Mouse (Mus musculus) gastrocnemius, adult 2 months (tissue): Measurements from ENCODE around the gene Acot2. TPM values are rescaled to one million over a fixed set of nuclear protein-coding genes. Genes with fewer than 3 reads are reported as not detected.
A peak's percentile ranks its signal among the peaks of the same experiment; 100 is the strongest.
"Not testable (repeated sequence)": the region's sequence is repeated elsewhere in the genome, so short reads cannot be mapped to it uniquely, and the experiment has no call there.

ENCODE experiments used
- DNase-seq: peaks from one replicate; pipeline ENCODE4 v3.0.0; 2022
- H3K27ac ChIP-seq: fragments of 200-600 bp; 2 replicates; pipeline ENCODE4 v1.8.1; 2022; ENCODE audit warnings: mild to moderate bottlenecking
- H3K4me3 ChIP-seq: fragments of 200-600 bp; 2 replicates; pipeline ENCODE4 v1.8.1; 2022; ENCODE audit warnings: mild to moderate bottlenecking, moderate library complexity
- CTCF ChIP-seq: fragments of 200-600 bp; IDR thresholded peaks from 2 replicates; pipeline ENCODE4 v1.8.1; 2022; ENCODE audit warnings: antibody characterized with exemption, mild to moderate bottlenecking, moderate library complexity
- intact Hi-C: fragments of 180-260 bp; cut with DNase I; formaldehyde crosslinking; loops from one replicate; pipeline ENCODE4 v1.15.1; 2025
- total RNA-seq, 2 experiments: library from RNA; stranded (reverse); gene quantifications; 2 replicates each; pipeline ENCODE4 v1.2.3; 2021

The Acot2 gene
- total RNA-seq, 2 experiments from 2014 or later: 11.7 to 22.1 TPM

DNA sequence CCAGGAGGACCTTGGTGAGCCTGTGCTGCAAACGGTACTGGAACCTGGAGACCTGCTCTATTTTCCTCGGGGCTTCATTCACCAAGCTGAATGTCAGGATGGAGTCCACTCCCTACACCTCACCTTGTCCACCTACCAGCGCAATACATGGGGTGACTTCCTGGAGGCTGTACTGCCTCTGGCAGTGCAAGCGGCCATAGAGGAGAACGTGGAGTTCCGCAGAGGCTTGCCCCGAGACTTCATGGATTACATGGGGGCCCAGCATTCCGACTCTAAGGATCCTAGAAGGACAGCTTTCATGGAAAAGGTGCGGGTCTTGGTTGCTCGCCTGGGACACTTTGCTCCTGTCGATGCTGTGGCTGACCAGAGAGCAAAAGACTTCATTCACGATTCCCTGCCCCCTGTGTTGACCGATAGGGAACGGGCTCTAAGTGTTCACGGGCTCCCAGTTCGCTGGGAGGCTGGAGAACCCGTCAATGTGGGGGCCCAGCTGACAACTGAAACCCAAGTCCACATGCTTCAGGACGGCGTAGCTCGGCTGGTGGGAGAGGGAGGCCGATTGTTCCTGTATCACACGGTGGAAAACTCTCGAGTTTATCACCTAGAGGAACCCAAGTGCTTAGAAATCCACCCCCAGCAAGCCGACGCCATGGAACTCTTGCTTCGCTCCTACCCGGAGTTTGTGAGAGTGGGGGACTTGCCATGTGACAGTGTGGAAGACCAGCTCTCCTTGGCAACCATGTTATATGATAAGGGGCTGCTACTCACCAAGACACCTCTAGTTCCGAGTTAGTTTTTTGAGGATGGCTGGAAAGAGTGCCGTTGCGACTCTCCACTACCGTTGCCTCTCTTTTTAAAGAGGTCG, 35.7 kb upstream of the Acot2 start:
- TF ChIP-seq CTCF: no peak
- Histone ChIP-seq H3K4me3 (peak overlapping the region; percentile 97), H3K27ac (no peak overlapping the region)
- intact Hi-C loops: loop anchor here (2.0 kb wide), 1 partner anchor 29 kb away; no protein-coding TSS in a partner anchor
- DNase-seq: no peak

DNA sequence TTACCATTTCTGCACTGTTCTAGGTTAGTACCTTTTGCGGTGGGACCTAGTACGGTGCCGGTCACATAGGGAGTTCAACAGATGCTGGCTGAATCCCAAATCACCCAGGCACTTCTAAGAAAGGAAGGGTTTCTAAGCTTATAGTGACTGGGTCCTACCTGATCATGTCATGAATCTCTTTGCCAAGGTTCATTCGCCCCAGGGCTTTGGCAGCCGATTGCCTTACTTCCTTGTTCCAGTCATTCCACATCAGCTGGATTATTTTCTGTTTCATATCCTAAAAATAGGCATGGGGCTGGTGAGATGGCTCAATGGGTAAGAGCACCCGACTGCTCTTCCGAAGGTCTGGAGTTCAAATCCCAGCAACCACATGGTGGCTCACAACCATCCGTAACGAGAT, 29.4 kb upstream of the Acot2 start:
- no peak overlapping the region for H3K4me3 ChIP-seq
- no peak for TF ChIP-seq CTCF
- intact Hi-C loops: no loop called here
- no peak for DNase-seq
- no peak overlapping the region for H3K27ac ChIP-seq

DNA sequence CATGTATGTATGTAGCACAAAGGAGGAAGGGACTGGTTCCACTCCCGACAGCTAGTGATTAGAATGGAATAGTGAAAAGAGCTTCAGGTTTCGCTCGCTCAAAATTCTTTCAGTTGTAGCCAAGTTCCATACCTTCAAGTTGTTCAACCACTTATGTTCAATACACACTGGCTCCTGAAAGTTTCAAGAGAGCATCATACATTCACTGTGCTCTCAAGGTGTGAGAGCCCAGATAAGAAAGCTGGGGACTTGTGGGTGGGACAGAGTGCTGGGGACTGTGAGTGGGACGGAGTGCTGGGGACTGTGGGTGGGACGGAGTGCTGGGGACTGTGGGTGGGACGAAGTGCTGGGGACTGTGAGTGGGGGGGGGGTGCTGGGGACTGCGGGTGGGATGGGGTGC, 22.4 kb upstream of the Acot2 start:
- intact Hi-C loops: no loop called here
- Histone ChIP-seq H3K4me3 (no peak overlapping the region), H3K27ac (no peak overlapping the region)
- no peak for DNase-seq
- TF ChIP-seq CTCF: no peak

DNA sequence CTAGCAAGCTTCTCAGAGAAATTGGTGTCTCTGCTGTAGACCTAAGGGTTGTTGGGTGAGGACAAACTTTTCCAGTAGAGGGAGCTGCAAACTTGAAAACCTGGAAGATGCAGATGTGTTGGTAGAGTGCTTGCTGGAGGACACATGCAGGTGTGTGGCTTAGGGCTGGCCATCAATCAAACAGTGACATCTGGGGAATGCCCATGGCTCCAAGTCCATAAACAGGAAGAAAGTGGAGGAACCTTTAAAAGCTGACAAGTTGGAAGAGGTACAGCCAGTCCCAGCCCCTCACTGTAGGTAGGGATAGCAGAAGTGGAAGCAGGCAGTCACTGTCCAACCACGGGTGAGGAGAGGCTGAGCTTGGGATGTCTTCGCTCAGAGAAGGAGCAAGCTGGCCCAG, 15.5 kb upstream of the Acot2 start:
- TF ChIP-seq CTCF: peak; percentile 80
- no peak overlapping the region for H3K27ac ChIP-seq
- peak; percentile 25 for DNase-seq
- intact Hi-C loops: loop anchor here (1.0 to 2.0 kb wide), 2 partner anchors 60 to 89 kb away; no protein-coding TSS in a partner anchor
- H3K4me3 ChIP-seq: no peak overlapping the region

DNA sequence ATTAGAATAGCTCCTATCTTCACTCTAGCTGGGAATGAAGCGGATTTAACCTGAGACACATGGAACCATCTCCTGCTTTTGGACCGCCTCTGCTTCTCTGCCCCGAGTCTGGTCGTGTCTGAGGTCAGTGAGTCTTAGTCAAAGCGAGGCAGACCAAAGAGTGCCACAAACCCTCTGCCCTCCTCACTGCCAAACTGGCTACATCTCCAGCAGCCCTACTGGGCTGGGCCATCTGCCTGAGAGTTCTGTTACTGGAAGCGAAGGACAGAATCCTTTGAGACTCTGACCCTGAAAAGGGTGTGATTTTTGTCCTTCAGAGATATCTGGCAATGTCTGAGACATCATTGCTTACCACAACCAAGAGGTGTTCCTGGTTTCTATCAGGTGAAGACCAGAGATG, 8.8 kb upstream of the Acot2 start:
- DNase-seq: no peak
- Histone ChIP-seq H3K4me3 (no peak overlapping the region), H3K27ac (no peak overlapping the region)
- no peak for TF ChIP-seq CTCF
- intact Hi-C loops: no loop called here

DNA sequence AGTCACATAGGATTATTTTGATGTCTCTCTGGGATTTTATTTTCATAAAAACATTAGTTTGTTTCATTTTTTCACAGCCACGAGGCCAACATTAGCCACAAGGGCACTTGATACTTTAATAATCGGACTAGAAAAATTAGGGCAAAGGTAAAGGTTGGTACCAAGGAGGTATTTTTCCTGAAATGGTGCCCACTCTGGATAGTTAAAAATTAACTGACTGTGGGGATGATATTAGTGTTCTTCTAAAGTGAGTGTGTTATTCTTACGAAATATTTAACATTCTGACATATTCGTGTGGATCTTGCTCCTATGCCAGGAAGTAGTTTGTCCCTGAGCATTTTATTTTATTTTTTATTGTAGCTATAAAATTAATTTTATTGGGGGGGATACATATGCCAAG, 6.0 kb upstream of the Acot2 start:
- no peak overlapping the region for H3K4me3 ChIP-seq
- H3K27ac ChIP-seq: no peak overlapping the region
- no peak for TF ChIP-seq CTCF
- no peak for DNase-seq
- intact Hi-C loops: no loop called here

DNA sequence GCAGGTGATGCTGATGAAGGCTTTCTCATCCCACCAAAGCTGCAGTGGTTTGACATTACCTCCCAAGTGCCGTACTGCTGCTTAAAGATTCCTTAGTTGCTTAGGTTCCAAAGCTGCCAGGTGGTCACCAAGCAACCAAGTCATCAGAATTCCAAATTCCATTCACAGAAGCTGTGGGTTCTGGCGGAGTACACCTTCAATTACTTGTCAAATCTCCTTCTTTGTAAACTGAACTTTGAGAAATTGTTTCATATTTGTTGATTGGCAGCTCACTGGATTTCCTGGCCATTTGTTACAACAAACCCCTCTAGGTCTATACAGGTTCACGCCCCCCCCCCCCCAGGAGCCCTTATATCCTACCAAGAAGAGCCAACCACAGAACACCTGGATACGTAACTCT, 2.9 kb upstream of the Acot2 start, which contains the start of gene Heatr4:
Gene Heatr4 (minus strand): TSS at position 101 of the 400 bp plus-strand sequence.
- no peak for DNase-seq
- no peak within 1 kb of the TSS for H3K4me3 ChIP-seq
- no peak within 1 kb of the TSS for H3K27ac ChIP-seq
- intact Hi-C loops: loop anchor here (5.0 kb wide), 1 partner anchor 48 kb away; no protein-coding TSS in a partner anchor
- no peak for TF ChIP-seq CTCF

DNA sequence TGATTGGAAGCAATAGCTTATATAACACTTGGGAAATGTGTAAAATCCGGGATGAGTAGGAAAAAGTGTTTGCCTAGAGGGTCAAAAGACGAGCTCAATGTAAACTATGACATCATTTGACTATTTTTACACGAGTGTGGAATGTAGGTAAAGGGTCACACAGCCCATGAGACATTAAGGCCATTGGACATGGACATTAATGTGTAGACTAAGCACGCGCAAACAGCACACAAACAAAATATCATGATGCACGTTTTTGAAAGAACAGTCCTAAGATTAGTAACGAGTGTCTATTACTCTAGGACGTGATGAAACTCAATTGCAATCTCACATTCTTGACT, 449 bp upstream of the Acot2 start:
- intact Hi-C loops: loop anchor here (5.0 kb wide), 1 partner anchor 45 kb away; no protein-coding TSS in a partner anchor
- TF ChIP-seq CTCF: no peak
- Histone ChIP-seq H3K4me3 (peak overlapping the region; percentile 74), H3K27ac (peak overlapping the region; percentile 95)
- no peak for DNase-seq

DNA sequence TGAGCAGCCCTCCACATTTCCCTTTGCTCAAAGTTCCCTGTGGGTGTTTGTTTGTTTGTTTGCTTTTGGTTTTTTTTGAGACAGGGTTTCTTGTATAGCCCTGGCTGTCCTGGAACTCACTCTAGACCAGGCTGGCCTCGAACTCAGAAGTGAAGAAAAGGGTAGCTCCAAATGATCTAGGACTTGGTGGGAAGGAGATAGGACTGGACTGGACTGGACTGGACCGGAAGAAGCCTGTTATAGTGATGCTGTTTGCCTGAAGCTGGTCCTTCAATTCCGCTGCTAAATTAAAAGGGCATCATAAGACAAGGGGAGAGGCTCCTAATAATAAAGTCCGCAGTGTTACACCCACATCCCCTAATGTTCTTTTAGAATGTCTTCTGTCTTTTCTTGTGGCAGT, 822 bp downstream of the Acot2 start:
- DNase-seq: no peak
- intact Hi-C loops: loop anchor here (2.0 to 5.0 kb wide), 2 partner anchors 26 to 44 kb away; no protein-coding TSS in a partner anchor
- H3K27ac ChIP-seq: peak overlapping the region; percentile 95
- H3K4me3 ChIP-seq: peak overlapping the region; percentile 74
- TF ChIP-seq CTCF: no peak

DNA sequence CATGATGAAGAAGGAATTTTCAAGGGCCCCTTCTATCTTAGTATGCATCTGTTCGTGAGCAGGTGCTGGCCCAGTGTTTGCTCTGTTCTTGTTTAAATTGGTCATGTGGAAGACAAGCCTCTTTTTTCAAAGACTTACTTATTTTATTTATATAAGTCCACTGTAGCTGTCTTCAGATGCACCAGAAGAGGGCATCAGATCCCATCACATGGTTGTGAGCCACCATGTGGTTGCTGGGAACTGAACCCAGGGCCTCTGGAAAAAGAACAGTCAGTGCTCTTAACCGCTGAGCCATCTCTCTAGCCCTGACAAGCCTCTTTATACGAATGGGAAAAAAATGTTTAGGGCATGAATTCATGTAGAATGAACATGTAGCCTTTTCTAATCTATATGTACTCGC, 1.7 kb downstream of the Acot2 start:
- intact Hi-C loops: loop anchor here (2.0 to 5.0 kb wide), 2 partner anchors 25 to 43 kb away; no protein-coding TSS in a partner anchor
- TF ChIP-seq CTCF: peak; percentile 12; the same call in 1 of the 2 replicates
- Histone ChIP-seq H3K4me3 (peak overlapping the region; percentile 74; the same call in 1 of the 2 replicates), H3K27ac (no peak overlapping the region)
- no peak for DNase-seq

DNA sequence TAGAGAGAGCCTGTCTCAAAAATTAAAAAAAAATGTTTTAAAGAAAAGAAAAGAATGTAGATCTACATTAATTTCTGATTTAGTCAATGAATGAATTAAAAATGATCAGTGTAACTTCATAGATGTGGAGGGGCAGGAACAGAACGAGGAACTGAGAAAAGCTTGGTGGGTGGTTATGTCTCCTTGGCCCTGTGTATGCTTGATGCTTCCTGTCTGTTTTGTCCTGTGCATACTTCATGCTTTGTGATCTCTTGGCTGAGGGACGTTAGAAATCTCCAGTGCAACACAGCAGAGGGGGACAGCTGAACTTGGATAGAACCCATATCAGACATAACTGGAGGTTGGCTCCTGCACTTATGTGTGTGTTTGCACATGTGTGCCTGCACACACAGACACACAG, 9.6 kb downstream of the Acot2 start:
- Histone ChIP-seq H3K27ac (no peak overlapping the region), H3K4me3 (no peak overlapping the region)
- TF ChIP-seq CTCF: no peak
- intact Hi-C loops: no loop called here
- DNase-seq: no peak

DNA sequence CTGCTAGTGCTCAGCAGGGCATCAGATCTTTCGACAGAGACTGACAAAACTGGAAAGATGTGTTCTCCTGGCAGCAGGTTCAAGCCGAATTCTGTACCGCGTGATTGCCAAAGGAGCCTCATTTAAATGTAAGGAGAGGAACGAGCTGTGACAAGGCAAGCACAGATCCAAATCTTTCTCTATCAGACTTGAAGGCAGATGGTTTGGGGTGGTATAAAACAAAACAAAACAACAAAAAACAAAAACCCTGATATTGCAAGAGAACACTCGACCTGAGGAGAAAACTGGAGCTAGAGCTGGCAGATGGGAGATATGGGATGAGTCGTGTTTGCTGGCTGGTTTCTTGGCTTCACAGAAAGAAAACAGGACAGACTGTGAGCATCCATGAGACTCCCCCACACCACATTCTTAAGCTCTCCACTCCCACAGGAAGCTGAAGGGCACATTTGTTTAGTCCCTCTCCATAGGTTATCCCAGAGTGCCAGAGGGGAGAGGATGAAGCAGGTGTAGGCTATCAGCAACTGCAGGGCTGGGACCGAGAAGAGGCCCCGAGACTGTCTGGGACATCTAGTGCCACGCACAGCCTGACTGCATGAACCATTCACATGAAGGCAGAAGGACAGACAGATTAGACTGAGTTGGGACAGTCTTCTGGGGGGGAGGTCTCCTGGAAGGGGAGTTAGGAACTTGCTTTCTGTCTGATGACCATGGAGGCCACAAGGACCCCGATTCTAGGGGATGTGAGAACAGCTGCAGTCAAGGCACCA, 10.9 kb downstream of the Acot2 start:
- H3K4me3 ChIP-seq: no peak overlapping the region
- H3K27ac ChIP-seq: no peak overlapping the region; the same call in 1 of the 2 replicates
- TF ChIP-seq CTCF: no peak
- DNase-seq: no peak
- intact Hi-C loops: no loop called here

DNA sequence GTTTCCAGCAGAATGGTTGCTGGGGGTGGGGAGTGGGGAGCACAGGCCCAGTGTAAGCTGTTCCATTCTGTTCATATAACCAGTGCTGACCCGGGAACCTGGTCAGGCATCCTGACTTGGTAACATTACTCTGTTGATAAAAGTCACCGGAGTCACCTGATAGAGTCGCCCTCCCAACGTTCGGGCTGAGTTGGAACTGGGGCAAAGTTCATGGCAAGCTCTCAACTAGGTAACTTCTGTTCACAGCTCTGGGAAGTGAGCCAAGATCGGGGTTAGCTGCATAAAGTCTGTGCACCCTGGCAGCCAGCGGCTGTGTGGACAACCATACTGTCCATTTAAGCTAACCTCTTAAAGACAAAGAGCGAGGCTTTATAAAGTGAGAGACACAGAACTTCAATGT, 11.6 kb downstream of the Acot2 start:
- peak; percentile 77 for DNase-seq
- H3K27ac ChIP-seq, H3K4me3 ChIP-seq, intact Hi-C loops: not testable (repeated sequence)
